ENCODE assay signal across 10 mouse cellular contexts in genomic region chr5:53490697-53491099, GRCm38 (mm10). TPM values are rescaled to one million over a fixed set of nuclear protein-coding genes. Genes with fewer than 3 reads are reported as not detected.
DNase-seq lines count a peak whose midpoint lies in the region; ATAC-seq and TF ChIP-seq lines count a peak whose summit lies in the region.
"Had no signal": no experiment of that assay in that cellular context is flagged by ENCODE, and none has a peak within 500 bp of the region (broad histone marks: within the 10 kb centered on the region; RNA-seq: fewer than 3 reads in every experiment).

No protein-coding gene starts in this region.

- WGBS in lung, postnatal 0 days: 44% methylated on average over 5 of the region's 5 CpGs

- peak; percentile 16 to 17 for DNase-seq in spleen, postnatal 36 days (ENCODE audit: low spot score in 2 of 2)
- no peak for DNase-seq in spleen, adult 18-20 months
- DNase-seq in adipocyte (ENCODE audit: low spot score): peak; percentile 10
- DNase-seq in thymus, postnatal 25 days: peak; percentile 29
- DNase-seq in lung, postnatal 0 days (ENCODE audit: low spot score): no peak
- DNase-seq in heart, postnatal 36 days: no peak
- no peak for DNase-seq in cerebellum, adult 9-10 months
- DNase-seq: liver had no signal

- H3K4me2 ChIP-seq in lung, postnatal 0 days (replicated peaks; ENCODE audit: low read depth, low read length): no peak overlapping the region

- no peaks in the 10 kb centered on the region for H3K36me3 ChIP-seq in lung, postnatal 0 days (ENCODE audit: insufficient read depth, low read length)

- H3K27me3 ChIP-seq in lung, postnatal 0 days (replicated peaks; ENCODE audit: insufficient read depth, low read length): no peaks in the 10 kb centered on the region

- intact Hi-C loops in heart, postnatal 36 days (cut with DNase I): no loop called here

- peak; percentile 51 for ATAC-seq in granulocyte monocyte progenitor cell, adult 5-6 weeks (replicated peaks; ENCODE audit: poor library complexity, severe bottlenecking)
- ATAC-seq in lung, postnatal 0 days: no peak

- H3K4me3 ChIP-seq in lung, postnatal 0 days (ENCODE audit: low read depth, low read length): no peak overlapping the region

- no peaks in the 10 kb centered on the region for H3K9me3 ChIP-seq in lung, postnatal 0 days (ENCODE audit: low read length)

- H3K9ac ChIP-seq in lung, postnatal 0 days (replicated peaks; ENCODE audit: low read depth): no peak overlapping the region

- no peak overlapping the region for H3K27ac ChIP-seq in lung, postnatal 0 days (ENCODE audit: low read length)
- H3K27ac ChIP-seq: kidney, postnatal 0 days had no signal

- TF ChIP-seq CTCF in lung, postnatal 0 days (IDR thresholded peaks at IDR 0.05): no peak

- no peak for TF ChIP-seq EP300 in lung, postnatal 0 days (IDR thresholded peaks at IDR 0.05)

- no peaks in the 10 kb centered on the region for H3K4me1 ChIP-seq in lung, postnatal 0 days (ENCODE audit: insufficient read depth, low read depth, low read length)

RNA-seq across cellular contexts. Expression of gene Rbpj, which starts 24.7 kb away (rescaled TPM):
- 53.7 and 64.4 TPM in 2 replicates for total RNA-seq in granulocyte monocyte progenitor cell, adult 5-6 weeks (2014; fragmentation: Nextera tagmentation)
- total RNA-seq in granulocyte monocyte progenitor cell, adult 5-6 weeks (2017): 39.0 and 42.6 TPM in 2 replicates
- 22.7 and 22.9 TPM in 2 replicates for polyA plus RNA-seq in lung, postnatal 0 days (2015; fragmentation: Nextera tagmentation; extraction: Ambion mirVana)
- total RNA-seq in heart, postnatal 36 days (2021): 10 to 100 TPM; 27.2 to 35.3 TPM

Comparison
In these comparisons a context has a peak if more than half of its experiments do, and no peak if none do; other contexts are left out.
1. DNase-seq: peak in spleen, postnatal 36 days (2 of 2), adipocyte (single experiment) and thymus, postnatal 25 days (single experiment); none in spleen, adult 18-20 months (0 of 2), lung, postnatal 0 days (single experiment), heart, postnatal 36 days (0 of 2) and cerebellum, adult 9-10 months (single experiment).